Mouse (Mus musculus) midbrain, postnatal 0 days (tissue): ENCODE results near the gene Nxn. TPM values are rescaled to one million over a fixed set of nuclear protein-coding genes. Genes with fewer than 3 reads are reported as not detected.

Experiments used
- ATAC-seq: fragments of 200-750 bp; cut with Nextera tagmentation; 2 replicates; pipeline ENCODE4 v1.8.0; 2017; ENCODE audit warnings: moderate number of reproducible peaks, mild to moderate bottlenecking, moderate TSS enrichment, moderate library complexity; ENCODE audit not compliant: low FRiP score
- DNase-seq: peaks from one replicate; pipeline ENCODE4 v3.0.0-alpha.2; 2015; ENCODE audit warnings: low spot score
- H3K27ac ChIP-seq: fragments of 300-500 bp; sonication (generic); 2 replicates; pipeline ENCODE4 v1.5.1; 2014; ENCODE audit warnings: low read depth, mild to moderate bottlenecking, low read length, mixed read lengths
- H3K27me3 ChIP-seq: fragments of 300-500 bp; sonication (generic); 2 replicates; pipeline ENCODE4 v1.6.1; 2014; ENCODE audit warnings: low read length, control low read depth, mixed read lengths; ENCODE audit not compliant: insufficient read depth
- H3K36me3 ChIP-seq: fragments of 300-500 bp; sonication (generic); 2 replicates; pipeline ENCODE4 v1.6.1; 2014; ENCODE audit warnings: low read length, control low read depth, mixed read lengths; ENCODE audit not compliant: insufficient read depth
- H3K4me1 ChIP-seq: fragments of 300-500 bp; sonication (generic); 2 replicates; pipeline ENCODE4 v1.6.1; 2014; ENCODE audit warnings: mild to moderate bottlenecking, control low read depth, antibody characterized with exemption, low read length, mixed read lengths; ENCODE audit not compliant: insufficient read depth
- H3K4me2 ChIP-seq: fragments of 300-500 bp; sonication (generic); 2 replicates; pipeline ENCODE4 v1.6.1; 2014; ENCODE audit warnings: low read depth, mild to moderate bottlenecking, low read length, mixed read lengths; ENCODE audit not compliant: poor library complexity, severe bottlenecking
- H3K4me3 ChIP-seq: fragments of 300-500 bp; sonication (generic); 2 replicates; pipeline ENCODE4 v1.5.1; 2014; ENCODE audit warnings: low read depth, mild to moderate bottlenecking, low read length, moderate library complexity
- H3K9ac ChIP-seq: fragments of 300-500 bp; sonication (generic); replicated peaks from 2 replicates; pipeline ENCODE4 v1.6.1; 2014; ENCODE audit warnings: mild to moderate bottlenecking, low read length, moderate library complexity, mixed read lengths; ENCODE audit not compliant: poor library complexity, severe bottlenecking
- H3K9me3 ChIP-seq: fragments of 300-500 bp; sonication (generic); 2 replicates; pipeline ENCODE4 v1.6.1; 2016; ENCODE audit warnings: low read length, control low read depth
- CTCF ChIP-seq: IDR thresholded peaks from 2 replicates; pipeline ENCODE4 v1.5.1; 2016; ENCODE audit warnings: antibody characterized with exemption, mild to moderate bottlenecking
- WGBS: fragments of 180-500 bp; shearing (Covaris S2); extraction: QIAGEN DNeasy Blood & Tissue Kit; methylation state at CpG from one replicate; pipeline ENCODE4 v1.1.7; 2014; 5-methylcytosine and 5-hydroxymethylcytosine counted together
- polyA plus RNA-seq: library from polyadenylated mRNA; unstranded; fragments of >200 nt; fragmentation: Nextera tagmentation; extraction: Ambion mirVana; gene quantifications from 2 replicates; pipeline ENCODE4 v1.2.1, GENCODE M21; 2015
- total RNA-seq: library from RNA; depleted of rRNA; stranded (reverse); fragments of >200 nt; gene quantifications from 2 replicates; pipeline ENCODE4 v1.2.3, GENCODE M21; 2014

Gene Nxn
- total and polyA plus RNA-seq, 2 experiments from 2014 or later, result 15.2 to 32.2 TPM

GRCm38 (mm10) chr11:76339141-76339540, 59.8 kb downstream of the Nxn start:
- ATAC-seq, result no peak
- H3K4me3 ChIP-seq, result no peak overlapping the region
- no peaks in the 10 kb centered on the region for H3K36me3 ChIP-seq
- H3K27ac ChIP-seq, result no peak overlapping the region
- no peak for DNase-seq
- 0 out of 2 replicates have a peak, but pooled peaks cover 3% of the 10 kb centered on the region for H3K4me1 ChIP-seq
- 71% methylated on average over 11 of the region's 11 CpGs for WGBS
- H3K9ac ChIP-seq, result no peak overlapping the region
- H3K9me3 ChIP-seq, result no peaks in the 10 kb centered on the region
- no peaks in the 10 kb centered on the region for H3K27me3 ChIP-seq
- no peak for TF ChIP-seq CTCF
- no peak overlapping the region for H3K4me2 ChIP-seq

- DNase-seq, result no peak
Measured at GRCm38 (mm10) chr11:76338656-76339055, 60.3 kb downstream of the Nxn start.

DNA sequence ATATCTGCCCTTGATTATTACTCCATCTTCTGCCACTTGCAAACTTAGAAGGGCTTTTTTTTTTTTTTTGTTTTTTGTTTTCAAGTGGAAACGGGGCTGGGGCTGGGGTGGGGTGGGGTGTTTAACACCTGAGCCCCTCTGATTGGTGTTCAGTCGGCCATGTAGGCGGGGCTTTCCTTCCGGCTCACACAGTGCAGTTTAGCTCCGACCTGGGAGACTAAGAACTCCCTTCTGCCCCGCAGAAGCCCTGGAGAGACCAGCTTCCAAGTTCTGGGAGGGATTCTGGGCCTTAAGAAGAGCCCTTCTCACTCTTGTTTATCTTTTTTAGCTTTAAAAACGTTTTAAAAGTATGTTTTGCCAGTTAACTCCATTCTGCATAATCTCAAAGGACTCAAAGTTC, 61.2 kb downstream of the Nxn start:
- ATAC-seq, result no peak
- no peak overlapping the region for H3K4me3 ChIP-seq
- no peak overlapping the region for H3K4me2 ChIP-seq
- no peaks in the 10 kb centered on the region for H3K36me3 ChIP-seq
- DNase-seq, result no peak
- no peak overlapping the region for H3K27ac ChIP-seq
- H3K4me1 ChIP-seq, result 0 out of 2 replicates have a peak, but pooled peaks cover 3% of the 10 kb centered on the region
- no peaks in the 10 kb centered on the region for H3K9me3 ChIP-seq
- TF ChIP-seq CTCF, result no peak
- no peak overlapping the region for H3K9ac ChIP-seq
- H3K27me3 ChIP-seq, result no peaks in the 10 kb centered on the region
- WGBS, result 9% methylated on average over 7 of the region's 7 CpGs

More at GRCm38 (mm10) chr11:76338656-76339055, 60.3 kb downstream of the Nxn start:
- WGBS, result 89% methylated on average over 8 of the region's 8 CpGs
- H3K4me1 ChIP-seq, result 0 out of 2 replicates have a peak, but pooled peaks cover 3% of the 10 kb centered on the region
- no peak overlapping the region for H3K27ac ChIP-seq
- H3K9ac ChIP-seq, result no peak overlapping the region
- H3K27me3 ChIP-seq, result no peaks in the 10 kb centered on the region
- H3K4me2 ChIP-seq, result no peak overlapping the region
- H3K4me3 ChIP-seq, result no peak overlapping the region
- no peak for ATAC-seq
- no peaks in the 10 kb centered on the region for H3K9me3 ChIP-seq
- H3K36me3 ChIP-seq, result no peaks in the 10 kb centered on the region
- no peak for TF ChIP-seq CTCF

- Histone ChIP-seq H3K36me3 (no peaks in the 10 kb centered on the region), H3K27me3 (no peaks in the 10 kb centered on the region), H3K9ac (no peak overlapping the region), H3K4me1 (0 out of 2 replicates have a peak, but pooled peaks cover 3% of the 10 kb centered on the region), H3K27ac (no peak overlapping the region), H3K9me3 (no peaks in the 10 kb centered on the region), H3K4me3 (no peak overlapping the region), H3K4me2 (no peak overlapping the region)
- no peak for DNase-seq
- no peak for TF ChIP-seq CTCF
- 88% methylated on average over 9 of the region's 9 CpGs for WGBS
- no peak for ATAC-seq
Measured at GRCm38 (mm10) chr11:76337236-76337635, 61.7 kb downstream of the Nxn start.

DNA sequence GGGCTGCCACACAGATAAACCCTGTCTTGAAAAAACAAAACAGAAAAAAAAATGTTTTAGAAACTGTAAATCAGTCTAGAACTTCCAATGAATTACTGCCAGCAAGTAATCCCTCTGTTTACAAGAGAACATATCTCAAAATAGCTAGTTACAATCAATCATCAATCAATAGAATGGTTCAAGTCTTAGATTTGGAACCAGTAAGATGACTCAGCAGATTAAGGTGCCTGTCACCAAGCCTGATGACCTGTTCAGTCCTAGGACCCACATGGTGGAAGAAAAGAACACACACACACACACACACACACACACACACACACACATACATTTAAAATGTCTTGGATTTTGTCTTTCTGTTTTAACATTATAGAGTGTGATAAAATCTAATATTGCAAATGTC, 62.7 kb downstream of the Nxn start:
- Histone ChIP-seq H3K4me3 (no peak overlapping the region), H3K27me3 (no peaks in the 10 kb centered on the region), H3K27ac (no peak overlapping the region), H3K9me3 (no peaks in the 10 kb centered on the region), H3K9ac (no peak overlapping the region), H3K4me2 (no peak overlapping the region), H3K4me1 (no peaks in the 10 kb centered on the region), H3K36me3 (no peaks in the 10 kb centered on the region)
- ATAC-seq, result no peak
- TF ChIP-seq CTCF, result no peak
- DNase-seq, result no peak

GRCm38 (mm10) chr11:76334966-76335365, 64.0 kb downstream of the Nxn start:
- TF ChIP-seq CTCF, result no peak
- ATAC-seq (no peak), DNase-seq (no peak)
- H3K27ac ChIP-seq, result no peak overlapping the region
- no peak overlapping the region for H3K4me3 ChIP-seq
- 48% methylated on average over 10 of the region's 10 CpGs for WGBS
- H3K9ac ChIP-seq, result no peak overlapping the region
- H3K4me2 ChIP-seq, result no peak overlapping the region
- no peaks in the 10 kb centered on the region for H3K36me3 ChIP-seq
- no peaks in the 10 kb centered on the region for H3K9me3 ChIP-seq
- no peaks in the 10 kb centered on the region for H3K4me1 ChIP-seq
- H3K27me3 ChIP-seq, result no peaks in the 10 kb centered on the region
